Mouse (Mus musculus) CH12.LX (cell line): Measurements from ENCODE around the gene Hist1h4f. TPM values are rescaled to one million over a fixed set of nuclear protein-coding genes. Genes with fewer than 3 reads are reported as not detected.
A peak's percentile ranks its signal among the peaks of the same experiment; 100 is the strongest.

Experiments
- DNase-seq: peaks from one replicate; pipeline ENCODE4 v3.0.0-alpha.2; 2013; ENCODE audit errors: extremely low read depth
- H3K27ac ChIP-seq: 2 replicates; pipeline ENCODE4 v1.5.1; 2012; ENCODE audit warnings: low read depth, mild to moderate bottlenecking, control low read depth, moderate library complexity; ENCODE audit not compliant: insufficient read depth
- H3K27me3 ChIP-seq: replicated peaks from 2 replicates; pipeline ENCODE3; 2012; ENCODE audit warnings: inconsistent platforms
- H3K36me3 ChIP-seq, 2 experiments: replicated peaks in 1 of 2; 2 replicates each; pipeline versions ENCODE3 to v1.6.1; 2012; ENCODE audit warnings: inconsistent platforms in 1 of 2, low read length in 1 of 2, mild to moderate bottlenecking in 1 of 2, mixed read lengths in 1 of 2, moderate library complexity in 1 of 2; ENCODE audit not compliant: control insufficient read depth in 1 of 2, insufficient read depth in 1 of 2
- H3K4me1 ChIP-seq, 2 experiments: 2 replicates each; pipeline ENCODE4 v1.6.1; 2012; ENCODE audit warnings: inconsistent platforms in 1 of 2, moderate library complexity in 1 of 2; ENCODE audit not compliant: insufficient read depth in 2 of 2, control insufficient read depth in 1 of 2
- H3K4me2 ChIP-seq: 2 replicates; pipeline ENCODE4 v1.6.1; 2012; ENCODE audit warnings: low read depth, mild to moderate bottlenecking, control low read depth; ENCODE audit not compliant: poor library complexity, insufficient read depth, severe bottlenecking
- H3K4me3 ChIP-seq, 3 experiments: fragments of 150-350 bp in 1 of 3; sonication (generic) in 1 of 3; replicated peaks in 1 of 3; 2 replicates each; pipeline versions ENCODE3 to v1.5.1; 2011 to 2012; ENCODE audit warnings: low read depth in 2 of 3, low read length in 2 of 3, mild to moderate bottlenecking in 2 of 3, moderate library complexity in 2 of 3, control low read depth in 1 of 3, improper control_type of control experiment in 1 of 3, inconsistent platforms in 1 of 3, mixed read lengths in 1 of 3; ENCODE audit not compliant: poor library complexity in 1 of 3
- H3K79me2 ChIP-seq: replicated peaks from 2 replicates; pipeline ENCODE4 v1.6.1; 2012; ENCODE audit warnings: mild to moderate bottlenecking, moderate library complexity; ENCODE audit not compliant: control insufficient read depth, poor library complexity, insufficient read depth, severe bottlenecking; ENCODE audit errors: extremely low read depth
- H3K9ac ChIP-seq: 2 replicates; pipeline ENCODE4 v1.6.1; 2012; ENCODE audit warnings: low read depth, mild to moderate bottlenecking, control low read depth, moderate library complexity; ENCODE audit not compliant: insufficient read depth
- H3K9me3 ChIP-seq: replicated peaks from 2 replicates; pipeline ENCODE3; 2012; ENCODE audit warnings: low read length, inconsistent platforms, mixed read lengths
- E2F4 ChIP-seq: IDR thresholded peaks from 2 replicates; pipeline ENCODE4 v1.6.1; 2011; ENCODE audit warnings: low read depth, low read length, improper control_type of control experiment; ENCODE audit not compliant: insufficient replicate concordance
- ELF1 ChIP-seq: IDR thresholded peaks from 2 replicates; pipeline ENCODE4 v1.6.1; 2014; ENCODE audit warnings: low read depth, mild to moderate bottlenecking, inconsistent platforms, low read length, improper control_type of control experiment
- GABPA ChIP-seq: IDR thresholded peaks from 2 replicates; pipeline ENCODE4 v1.6.1; 2012; ENCODE audit warnings: low read depth, low read length, improper control_type of control experiment, inconsistent platforms; ENCODE audit not compliant: insufficient replicate concordance
- KAT2A ChIP-seq: IDR thresholded peaks from 2 replicates; pipeline ENCODE4 v1.6.1; 2012; ENCODE audit warnings: low read length, improper control_type of control experiment, inconsistent platforms; ENCODE audit not compliant: insufficient replicate concordance
- MAFK ChIP-seq: IDR thresholded peaks from 2 replicates; pipeline ENCODE4 v1.6.1; 2011; ENCODE audit warnings: low read length, improper control_type of control experiment; ENCODE audit not compliant: insufficient replicate concordance
- MEF2A ChIP-seq: IDR thresholded peaks from 2 replicates; pipeline ENCODE4 v1.6.1; 2014; ENCODE audit warnings: low read depth, mild to moderate bottlenecking, inconsistent platforms, low read length, improper control_type of control experiment, borderline replicate concordance
- NRF1 ChIP-seq: IDR thresholded peaks from 2 replicates; pipeline ENCODE4 v1.6.1; 2014; ENCODE audit warnings: low read depth, mild to moderate bottlenecking, inconsistent platforms, low read length, improper control_type of control experiment, moderate library complexity
- RAD21 ChIP-seq: IDR thresholded peaks from 2 replicates; pipeline ENCODE4 v1.6.1; 2011; ENCODE audit warnings: low read depth, mild to moderate bottlenecking, low read length, improper control_type of control experiment, moderate library complexity
- SIN3A ChIP-seq: IDR thresholded peaks from 2 replicates; pipeline ENCODE4 v1.6.1; 2012; ENCODE audit warnings: low read length, improper control_type of control experiment, inconsistent platforms
- TBP ChIP-seq: conservative IDR thresholded peaks from 2 replicates; pipeline ENCODE4 v1.6.1; 2011; ENCODE audit warnings: low read depth, low read length, improper control_type of control experiment
- TCF12 ChIP-seq: IDR thresholded peaks from 2 replicates; pipeline ENCODE4 v1.6.1; 2014; ENCODE audit warnings: low read depth, mild to moderate bottlenecking, inconsistent platforms, low read length, improper control_type of control experiment
- USF1 ChIP-seq: IDR thresholded peaks from 2 replicates; pipeline ENCODE4 v1.6.1; 2014; ENCODE audit warnings: low read depth, mild to moderate bottlenecking, inconsistent platforms, low read length, improper control_type of control experiment
- ZNF384 ChIP-seq: IDR thresholded peaks from 2 replicates; pipeline ENCODE4 v1.6.1; 2012; ENCODE audit warnings: low read depth, low read length, improper control_type of control experiment, inconsistent platforms
- dilution Hi-C: fragments of 300-500 bp; cut with MboI; formaldehyde crosslinking; loops from 2 replicates; pipeline ENCODE4 v1.14.3; 2020; ENCODE audit warnings: low sequenced_read_pairs; ENCODE audit not compliant: extremely low pct_unique_long_range_greater_than_20kb, extremely low pct_ligation_motif_present
- in situ Hi-C: fragments of 300-500 bp; cut with MboI; formaldehyde crosslinking; loops from 3 replicates; pipeline ENCODE4 v1.14.3; 2019; ENCODE audit warnings: low sequenced_read_pairs, low pct_ligation_motif_present, low pct_unique_long_range_greater_than_20kb, mixed read lengths
- polyA plus RNA-seq: library from polyadenylated mRNA; unstranded; fragments of >175 nt; gene quantifications from 2 replicates; pipeline ENCODE4 v1.2.1, GENCODE M21; 2012; ENCODE audit warnings: low read depth; ENCODE audit not compliant: insufficient read length
- total RNA-seq, 2 experiments: library from RNA; depleted of rRNA; stranded (reverse); fragments of 300-350 nt in 1 of 2; fragments of >200 nt in 1 of 2; gene quantifications; 2 replicates each; pipeline ENCODE4 v1.2.3; 2012 to 2014

Hist1h4f gene
- total and polyA plus RNA-seq, 3 experiments = 9.0 to 4,902 (median 27.1) TPM

DNA sequence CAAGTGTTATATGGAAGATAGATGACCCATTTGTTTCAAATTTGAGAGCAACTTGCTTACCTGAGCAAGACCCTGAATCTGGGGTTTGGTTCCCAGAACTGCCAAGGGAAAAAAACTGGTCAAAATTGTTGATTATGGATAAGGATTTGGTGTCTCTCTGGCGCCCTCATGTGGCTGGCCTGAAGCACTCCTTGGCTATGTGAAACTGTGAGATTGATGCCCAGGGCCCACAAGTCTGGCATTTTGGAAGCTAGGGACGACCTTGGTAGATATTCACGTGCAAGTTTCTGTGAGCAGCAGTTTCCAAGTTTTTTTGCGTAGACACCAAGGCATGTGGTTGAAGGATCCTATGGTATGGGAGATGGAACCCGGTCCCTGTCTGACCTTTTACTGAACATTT lies 26.8 kb downstream of the Hist1h4f start (continued):
- 0 out of 2 replicates have a peak, but pooled peaks have one; percentile 12 for TF ChIP-seq MAFK
- peak; percentile 86 for TF ChIP-seq RAD21

DNA sequence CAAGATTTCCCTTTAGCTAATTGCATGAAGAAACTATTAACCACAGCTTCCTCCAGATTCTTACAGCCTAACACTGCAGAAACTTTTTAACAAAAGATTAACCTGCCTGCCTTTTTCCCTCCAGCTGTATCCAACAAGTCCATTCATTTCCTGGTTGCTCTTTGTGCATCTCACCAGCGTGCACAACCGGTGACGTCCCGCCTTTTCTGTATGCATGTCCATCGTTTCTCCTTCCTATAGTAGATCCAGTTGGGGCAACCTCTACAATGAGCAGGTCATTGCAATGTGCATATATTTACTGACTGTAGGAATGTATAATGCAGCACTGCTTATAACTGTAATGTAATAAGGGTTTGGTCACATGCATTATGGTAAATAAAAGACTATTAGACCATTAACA lies 27.5 kb downstream of the Hist1h4f start:
- no peak overlapping the region for H3K9ac ChIP-seq
- H3K27ac ChIP-seq = no peak overlapping the region
- no peaks in the 10 kb centered on the region for H3K36me3 ChIP-seq
- dilution Hi-C loops = no loop called here
- TF ChIP-seq KAT2A (no peak), SIN3A (no peak), GABPA (no peak), RAD21 (no peak)
- TF ChIP-seq, all 38 proteins: peak for 0
- Histone ChIP-seq H3K9me3 (no peaks in the 10 kb centered on the region), H3K79me2 (no peaks in the 10 kb centered on the region), H3K4me2 (peak overlapping the region; percentile 8; the same call in 1 of the 2 replicates), H3K27me3 (no peaks in the 10 kb centered on the region), H3K4me3 (no peak overlapping the region), H3K4me1 (peaks cover 3 to 53% of the 10 kb centered on the region in 2 experiments; a peak in 3 of 4 replicates)
- no peak for DNase-seq
- in situ Hi-C loops = loop anchor here (5.0 to 25.0 kb wide), 3 partner anchors 92 to 1587 kb away; partner anchors contain the start of genes Hist1h2ah, Hist1h2bk and Zfp184

DNA sequence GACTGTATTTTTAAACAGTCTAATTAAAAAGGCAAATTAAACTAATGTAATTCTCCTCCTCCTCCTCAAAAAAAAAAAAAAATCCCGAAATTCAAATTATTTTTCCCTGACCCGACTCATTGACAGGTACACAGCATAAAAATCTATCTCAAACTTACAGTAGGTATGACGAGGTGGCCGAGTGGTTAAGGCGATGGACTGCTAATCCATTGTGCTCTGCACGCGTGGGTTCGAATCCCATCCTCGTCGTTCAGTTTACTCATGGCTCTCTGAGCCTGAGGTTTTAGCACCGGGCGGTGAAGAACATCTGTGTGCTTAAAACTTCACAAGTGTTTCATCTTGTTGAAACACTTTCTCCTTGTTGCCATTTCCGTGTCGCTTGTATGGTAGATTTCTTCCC lies 29.7 kb downstream of the Hist1h4f start:
- DNase-seq = peak; percentile 85
- in situ Hi-C loops = loop anchor here (5.0 to 25.0 kb wide), 3 partner anchors 89 to 1584 kb away; partner anchors contain the start of genes Hist1h2ah, Hist1h2bk and Zfp184
- TF ChIP-seq TCF12 (no peak), MAFK (peak; percentile 97), MEF2A (peak; percentile 35; the same call in 1 of the 2 replicates), KAT2A (0 out of 2 replicates have a peak, but pooled peaks have one; percentile 35), E2F4 (peak; percentile 87; the same call in 1 of the 2 replicates), ELF1 (peak; percentile 98), USF1 (no peak), NRF1 (peak; percentile 66; the same call in 1 of the 2 replicates), ZNF384 (peak; percentile 86), TBP (peak; percentile 100)
- Histone ChIP-seq H3K36me3 (no peaks in the 10 kb centered on the region), H3K27ac (no peak overlapping the region), H3K4me2 (peak overlapping the region; percentile 71), H3K9ac (peak overlapping the region; percentile 19; the same call in 1 of the 2 replicates), H3K79me2 (no peaks in the 10 kb centered on the region), H3K4me1 (peaks cover 0 to 41% of the 10 kb centered on the region in 2 experiments; a peak in 2 of 4 replicates), H3K4me3 (peak overlapping the region in 2 of 3 experiments; percentile 26 to 35), H3K27me3 (no peaks in the 10 kb centered on the region), H3K9me3 (no peaks in the 10 kb centered on the region)
- dilution Hi-C loops = no loop called here
